Mouse (Mus musculus) lung, embryonic 14.5 days (tissue): ENCODE measurements around the gene Lpar1. TPM values are rescaled to one million over a fixed set of nuclear protein-coding genes. Genes with fewer than 3 reads are reported as not detected.

ENCODE experiments used
- ATAC-seq: fragments of 200-750 bp; cut with Nextera tagmentation; 2 replicates; pipeline ENCODE4 v1.8.0; 2017; ENCODE audit warnings: mild to moderate bottlenecking, moderate TSS enrichment, moderate library complexity; ENCODE audit not compliant: insufficient read depth
- DNase-seq: peaks from one replicate; pipeline ENCODE4 v3.0.0-alpha.2; 2015
- H3K27ac ChIP-seq: fragments of 300-500 bp; sonication (generic); 2 replicates; pipeline ENCODE4 v1.5.1; 2014; ENCODE audit warnings: low read depth, mild to moderate bottlenecking, moderate library complexity
- H3K27me3 ChIP-seq: fragments of 300-500 bp; sonication (generic); 2 replicates; pipeline ENCODE4 v1.6.1; 2014; ENCODE audit warnings: low read length, control low read depth; ENCODE audit not compliant: insufficient read depth
- H3K36me3 ChIP-seq: fragments of 300-500 bp; sonication (generic); 2 replicates; pipeline ENCODE4 v1.6.1; 2014; ENCODE audit warnings: control low read depth; ENCODE audit not compliant: insufficient read depth
- H3K4me1 ChIP-seq: fragments of 300-500 bp; sonication (generic); 2 replicates; pipeline ENCODE4 v1.6.1; 2014; ENCODE audit warnings: antibody characterized with exemption, control low read depth; ENCODE audit not compliant: insufficient read depth
- H3K4me2 ChIP-seq: fragments of 300-500 bp; sonication (generic); 2 replicates; pipeline ENCODE4 v1.6.1; 2014; ENCODE audit warnings: mild to moderate bottlenecking
- H3K4me3 ChIP-seq: fragments of 300-500 bp; sonication (generic); 2 replicates; pipeline ENCODE4 v1.5.1; 2014; ENCODE audit warnings: low read depth, low read length
- H3K9ac ChIP-seq: fragments of 300-500 bp; sonication (generic); 2 replicates; pipeline ENCODE4 v1.6.1; 2014
- H3K9me3 ChIP-seq: fragments of 300-500 bp; sonication (generic); 2 replicates; pipeline ENCODE4 v1.6.1; 2016; ENCODE audit warnings: low read depth, low read length, control low read depth
- CTCF ChIP-seq: IDR thresholded peaks from 2 replicates; pipeline ENCODE4 v1.5.1; 2016; ENCODE audit warnings: antibody characterized with exemption, low read depth
- WGBS: fragments of 180-500 bp; shearing (Covaris S2); extraction: QIAGEN DNeasy Blood & Tissue Kit; methylation state at CpG from one replicate; pipeline ENCODE4 v1.1.7; 2014; 5-methylcytosine and 5-hydroxymethylcytosine counted together
- polyA plus RNA-seq: library from polyadenylated mRNA; unstranded; fragments of >200 nt; fragmentation: Nextera tagmentation; extraction: Ambion mirVana; gene quantifications from 2 replicates; pipeline ENCODE4 v1.2.1, GENCODE M21; 2014

Gene Lpar1
- polyA plus RNA-seq, 1 experiment from 2014 or later, result 30.3 TPM

- no peak for DNase-seq
- H3K4me3 ChIP-seq, result no peak overlapping the region
- H3K27ac ChIP-seq, result no peak overlapping the region
- H3K4me2 ChIP-seq, result no peak overlapping the region
- no peak for TF ChIP-seq CTCF
- no peaks in the 10 kb centered on the region for H3K9me3 ChIP-seq
- ATAC-seq, result no peak
- H3K4me1 ChIP-seq, result 0 out of 2 replicates have a peak, but pooled peaks cover 6% of the 10 kb centered on the region
- H3K27me3 ChIP-seq, result no peaks in the 10 kb centered on the region
- no peaks in the 10 kb centered on the region for H3K36me3 ChIP-seq
- 72% methylated on average over 3 of the region's 3 CpGs for WGBS
- no peak overlapping the region for H3K9ac ChIP-seq
These were observed 54.5 kb downstream of the Lpar1 start for GRCm38 (mm10) chr4:58499241-58499640.

- no peak for TF ChIP-seq CTCF
- Histone ChIP-seq H3K27ac (no peak overlapping the region), H3K4me2 (no peak overlapping the region), H3K36me3 (no peaks in the 10 kb centered on the region), H3K4me1 (0 out of 2 replicates have a peak, but pooled peaks cover 6% of the 10 kb centered on the region), H3K4me3 (no peak overlapping the region), H3K9me3 (no peaks in the 10 kb centered on the region), H3K27me3 (no peaks in the 10 kb centered on the region), H3K9ac (no peak overlapping the region)
- whole genome bisulfite sequencing, result 50% methylated on average over 6 of the region's 6 CpGs
- no peak for ATAC-seq
- DNase-seq, result no peak
These were observed 55.0 kb downstream of the Lpar1 start for GRCm38 (mm10) chr4:58498734-58499133.

GRCm38 (mm10) chr4:58497284-58497683 lies 56.4 kb downstream of the Lpar1 start:
- Histone ChIP-seq H3K9me3 (no peaks in the 10 kb centered on the region), H3K4me3 (no peak overlapping the region), H3K27me3 (no peaks in the 10 kb centered on the region), H3K36me3 (no peaks in the 10 kb centered on the region), H3K9ac (no peak overlapping the region), H3K4me2 (no peak overlapping the region; the same call in 1 of the 2 replicates), H3K4me1 (0 out of 2 replicates have a peak, but pooled peaks cover 6% of the 10 kb centered on the region), H3K27ac (no peak overlapping the region)
- DNase-seq, result peak; percentile 62
- TF ChIP-seq CTCF, result no peak
- WGBS, result 32% methylated on average over 4 of the region's 4 CpGs
- ATAC-seq, result peak; percentile 65

- no peak for TF ChIP-seq CTCF
- 0 out of 2 replicates have a peak, but pooled peaks cover 6% of the 10 kb centered on the region for H3K4me1 ChIP-seq
- 0 out of 2 replicates have a peak overlapping the region, but pooled peaks have one; percentile 12 for H3K27ac ChIP-seq
- no peak for ATAC-seq
- no peaks in the 10 kb centered on the region for H3K36me3 ChIP-seq
- H3K9ac ChIP-seq, result no peak overlapping the region
- H3K4me2 ChIP-seq, result peak overlapping the region; percentile 20; the same call in 1 of the 2 replicates
- H3K27me3 ChIP-seq, result no peaks in the 10 kb centered on the region
- WGBS, result 41% methylated on average over 8 of the region's 8 CpGs
- H3K9me3 ChIP-seq, result no peaks in the 10 kb centered on the region
- no peak overlapping the region for H3K4me3 ChIP-seq
- DNase-seq, result peak; percentile 11
These were observed 57.0 kb downstream of the Lpar1 start for GRCm38 (mm10) chr4:58496743-58497142.

GRCm38 (mm10) chr4:58491742-58492141 lies 62.0 kb downstream of the Lpar1 start:
- TF ChIP-seq CTCF, result no peak
- Histone ChIP-seq H3K9me3 (no peaks in the 10 kb centered on the region), H3K27me3 (no peaks in the 10 kb centered on the region), H3K9ac (no peak overlapping the region), H3K4me2 (no peak overlapping the region), H3K36me3 (peaks cover 3% of the 10 kb centered on the region; the same call in 1 of the 2 replicates), H3K27ac (no peak overlapping the region), H3K4me1 (0 out of 2 replicates have a peak, but pooled peaks cover 3% of the 10 kb centered on the region), H3K4me3 (no peak overlapping the region)
- 74% methylated on average over 3 of the region's 3 CpGs for WGBS
- no peak for ATAC-seq
- DNase-seq, result no peak

GRCm38 (mm10) chr4:58490374-58490773 lies 63.3 kb downstream of the Lpar1 start:
- no peaks in the 10 kb centered on the region for H3K9me3 ChIP-seq
- H3K4me3 ChIP-seq, result no peak overlapping the region
- H3K9ac ChIP-seq, result no peak overlapping the region
- peak; percentile 24; the same call in 1 of the 2 replicates for ATAC-seq
- 81% methylated on average over 4 of the region's 4 CpGs for WGBS
- H3K36me3 ChIP-seq, result peaks cover 8% of the 10 kb centered on the region; the same call in 1 of the 2 replicates
- no peaks in the 10 kb centered on the region for H3K4me1 ChIP-seq
- DNase-seq, result no peak
- no peaks in the 10 kb centered on the region for H3K27me3 ChIP-seq
- no peak overlapping the region for H3K4me2 ChIP-seq
- TF ChIP-seq CTCF, result no peak
- no peak overlapping the region for H3K27ac ChIP-seq

GRCm38 (mm10) chr4:58478564-58478963 lies 75.1 kb downstream of the Lpar1 start:
- no peaks in the 10 kb centered on the region for H3K9me3 ChIP-seq
- H3K9ac ChIP-seq, result no peak overlapping the region
- no peaks in the 10 kb centered on the region for H3K27me3 ChIP-seq
- ATAC-seq (no peak), DNase-seq (no peak)
- H3K4me3 ChIP-seq, result no peak overlapping the region
- no peaks in the 10 kb centered on the region for H3K4me1 ChIP-seq
- no peak overlapping the region for H3K4me2 ChIP-seq
- no peak for TF ChIP-seq CTCF
- WGBS, result 88% methylated on average over 1 of the region's 1 CpGs
- no peaks in the 10 kb centered on the region for H3K36me3 ChIP-seq
- H3K27ac ChIP-seq, result no peak overlapping the region

GRCm38 (mm10) chr4:58477691-58478090 lies 76.0 kb downstream of the Lpar1 start:
- no peaks in the 10 kb centered on the region for H3K27me3 ChIP-seq
- no peak overlapping the region for H3K27ac ChIP-seq
- TF ChIP-seq CTCF, result no peak
- no peak overlapping the region for H3K9ac ChIP-seq
- H3K4me2 ChIP-seq, result no peak overlapping the region
- H3K36me3 ChIP-seq, result no peaks in the 10 kb centered on the region
- H3K9me3 ChIP-seq, result no peaks in the 10 kb centered on the region
- no peak for DNase-seq
- no peaks in the 10 kb centered on the region for H3K4me1 ChIP-seq
- no peak for ATAC-seq
- 88% methylated on average over 8 of the region's 8 CpGs for WGBS
- no peak overlapping the region for H3K4me3 ChIP-seq
